Mouse (Mus musculus): ENCODE measurements around the gene Scube1. TPM values are rescaled to one million over a fixed set of nuclear protein-coding genes. Genes with fewer than 3 reads are reported as not detected.
A peak's percentile ranks its signal among the peaks of the same experiment; 100 is the strongest.

Gene Scube1
- total RNA-seq (2021) = 10 to 100 TPM; 72.2 to 74.2 TPM
- long read RNA-seq, experiment 1, transcript Scube1-205 (22 exons, 2,989 nt) = minor isoform, 10 of 63 reads
- long read RNA-seq, experiment 1, transcript Scube1-201 (23 exons, 3,991 nt) = major isoform, 21 of 63 reads
- long read RNA-seq, experiment 1, partial matches to known transcripts = 6 of 63 reads
- long read RNA-seq, experiment 1, other reads (novel, unspliced or antisense) = 25 of 63 reads
- long read RNA-seq, experiment 2, transcript Scube1-201 (23 exons, 3,991 nt) = major isoform, 11 of 64 reads
- long read RNA-seq, experiment 2, transcript Scube1-205 (22 exons, 2,989 nt) = minor isoform, 10 of 64 reads
- long read RNA-seq, experiment 2, partial matches to known transcripts = 19 of 64 reads
- long read RNA-seq, experiment 2, other reads (novel, unspliced or antisense) = 22 of 64 reads

DNA sequence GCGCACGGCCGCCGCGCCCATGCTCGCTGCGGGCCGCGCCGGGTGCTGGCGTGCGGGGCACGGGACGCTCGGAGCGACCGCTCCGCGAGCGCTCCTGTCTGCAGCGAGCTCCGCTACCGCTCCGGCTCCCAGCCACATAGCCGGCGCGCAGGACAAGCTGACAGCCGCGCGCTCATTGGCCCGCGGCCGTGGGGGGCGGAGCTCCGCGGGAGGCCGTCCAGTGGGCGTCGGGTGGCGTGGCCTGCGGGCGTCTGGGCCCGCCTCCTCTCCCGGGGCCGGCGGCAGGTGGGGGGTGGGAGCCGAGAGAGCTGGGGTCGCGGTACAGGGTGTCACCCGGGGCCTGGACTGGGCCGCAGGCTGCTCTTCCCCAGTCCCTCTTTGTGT lies at the start of gene Scube1:
Gene Scube1, minus strand, starts transcription at position 136 of the 384 bp plus-strand sequence.
- no peak for TF ChIP-seq CTCF (IDR thresholded peaks at IDR 0.05)
- peak; percentile 90 to 91 for DNase-seq (ENCODE audit: extremely low spot score in 1 of 2, low spot score in 2 of 2)
- H3K27ac ChIP-seq = peak within 1 kb of the TSS; percentile 66
- intact Hi-C loops (cut with DNase I) = loop anchor here (2.0 to 5.0 kb wide), 2 partner anchors 22 to 48 kb away; no protein-coding TSS in a partner anchor
- peak within 1 kb of the TSS; percentile 82 for H3K4me3 ChIP-seq

DNA sequence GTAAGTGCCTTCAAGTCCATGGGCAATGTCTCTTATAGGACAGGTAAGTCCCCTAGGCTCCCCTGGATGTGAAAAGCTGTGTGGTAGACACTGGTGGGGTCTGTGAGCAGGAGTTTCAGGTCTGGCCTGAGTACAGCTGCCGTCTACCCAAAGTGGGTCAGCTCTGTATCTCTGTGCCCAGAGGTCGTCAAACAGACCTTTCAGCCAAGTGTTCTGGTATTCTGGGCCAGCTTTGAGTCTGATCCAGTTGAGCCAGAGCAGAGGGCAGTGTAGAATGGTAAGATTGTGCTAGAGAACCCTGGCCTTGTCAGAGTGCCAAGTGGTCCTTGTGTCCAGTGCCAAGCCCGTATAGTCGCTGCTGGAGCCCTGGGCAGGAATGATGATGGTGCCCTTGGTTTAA lies 48.1 kb upstream of the Scube1 start:
- no peak for TF ChIP-seq CTCF (IDR thresholded peaks at IDR 0.05)
- Histone ChIP-seq H3K27ac (no peak overlapping the region), H3K4me3 (no peak overlapping the region)
- intact Hi-C loops (cut with DNase I) = no loop called here
- no peak for DNase-seq (ENCODE audit: extremely low spot score in 1 of 2, low spot score in 2 of 2)

DNA sequence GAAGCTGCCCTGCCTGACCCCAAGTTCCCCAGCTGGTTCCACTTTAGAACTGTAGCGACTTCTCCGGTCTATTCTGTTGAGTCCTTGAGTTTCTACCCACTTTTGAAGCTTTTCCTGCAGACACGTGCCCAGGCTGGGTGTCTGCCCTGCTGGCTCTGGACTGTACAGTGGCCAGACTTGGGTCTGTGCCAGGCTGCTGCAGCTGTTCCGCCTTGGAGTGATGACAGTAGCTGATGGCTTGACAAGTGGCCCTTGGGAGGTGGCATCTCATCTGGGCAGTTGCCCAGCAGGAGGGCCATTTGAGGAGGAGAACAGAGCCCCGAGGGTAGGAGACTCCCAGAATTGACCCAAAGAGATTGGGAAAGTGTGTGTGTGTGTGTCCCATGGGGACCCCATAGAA lies 47.6 kb upstream of the Scube1 start:
- no peak for TF ChIP-seq CTCF (IDR thresholded peaks at IDR 0.05)
- Histone ChIP-seq H3K4me3 (no peak overlapping the region), H3K27ac (no peak overlapping the region)
- no peak for DNase-seq (ENCODE audit: extremely low spot score in 1 of 2, low spot score in 2 of 2)
- intact Hi-C loops (cut with DNase I) = no loop called here

DNA sequence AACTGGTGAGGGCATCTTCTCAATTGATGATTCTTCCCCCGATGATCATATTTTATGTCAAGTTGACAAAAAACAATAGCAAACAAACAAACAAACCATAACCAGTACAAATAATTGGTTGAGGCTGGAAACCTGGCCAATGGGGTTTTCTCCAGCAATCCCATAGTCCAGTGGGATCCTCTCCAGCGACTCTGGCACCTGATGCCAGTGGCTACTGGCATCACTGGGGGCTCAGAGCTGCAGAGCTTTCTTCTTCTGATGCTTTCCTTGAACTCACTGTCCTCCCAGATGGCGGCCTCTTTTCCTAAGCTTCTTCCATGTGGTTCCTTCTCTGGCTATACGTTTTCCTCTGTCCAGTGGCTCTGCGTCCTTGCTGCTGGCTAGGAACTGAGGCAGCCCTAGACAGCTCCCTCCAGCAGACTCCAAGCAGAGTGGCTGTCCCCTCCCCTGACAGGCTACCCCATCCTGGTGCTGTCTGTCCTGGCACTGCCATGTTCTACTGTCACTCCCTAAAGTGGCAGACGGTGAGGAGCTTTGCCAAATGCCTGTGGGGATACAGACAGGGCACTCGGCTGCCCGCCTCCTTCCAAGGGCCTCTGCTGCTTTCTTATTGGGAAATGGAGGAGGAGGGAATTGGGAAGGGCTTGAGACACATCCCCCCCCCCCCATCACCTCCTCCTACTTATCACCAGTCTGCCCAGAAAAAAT lies 46.7 kb upstream of the Scube1 start:
- no peak overlapping the region for H3K4me3 ChIP-seq
- H3K27ac ChIP-seq = no peak overlapping the region
- TF ChIP-seq CTCF (IDR thresholded peaks at IDR 0.05) = no peak
- intact Hi-C loops (cut with DNase I) = no loop called here
- no peak for DNase-seq (ENCODE audit: extremely low spot score in 1 of 2, low spot score in 2 of 2)

DNA sequence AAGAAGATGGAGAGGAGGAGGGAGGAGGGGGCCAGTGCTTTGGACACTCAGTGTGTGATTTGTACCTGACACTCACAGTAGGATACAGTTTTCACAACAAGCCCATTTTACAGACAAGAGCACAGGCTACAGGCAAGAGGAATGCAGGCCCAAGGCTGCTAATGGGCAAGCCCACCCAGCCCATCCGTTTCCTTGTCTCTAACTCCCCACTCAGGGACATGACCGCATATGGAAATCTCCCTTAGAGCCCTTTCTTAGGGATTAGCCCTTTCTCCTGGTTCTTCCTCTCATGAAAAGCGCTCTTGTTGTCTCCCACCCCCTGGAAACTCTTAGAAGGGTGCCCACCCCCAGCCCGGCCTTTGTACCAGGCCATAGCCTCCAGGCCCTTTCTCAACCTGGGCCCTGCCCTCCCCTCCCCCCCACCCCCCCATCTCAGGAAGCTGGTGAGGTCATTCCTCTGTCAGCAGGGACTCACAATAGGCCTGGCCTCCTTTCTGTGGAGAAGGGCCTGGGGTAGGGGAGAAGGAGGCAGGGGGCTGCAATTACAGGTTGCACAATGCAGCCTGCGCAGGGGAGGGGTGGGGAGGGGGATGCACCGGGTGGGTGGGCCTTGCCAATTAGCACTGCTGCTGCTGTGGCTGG lies 40.7 kb upstream of the Scube1 start:
- no peak for DNase-seq (ENCODE audit: extremely low spot score in 1 of 2, low spot score in 2 of 2)
- TF ChIP-seq CTCF (IDR thresholded peaks at IDR 0.05) = no peak
- no peak overlapping the region for H3K27ac ChIP-seq
- H3K4me3 ChIP-seq = no peak overlapping the region
- intact Hi-C loops (cut with DNase I) = no loop called here

DNA sequence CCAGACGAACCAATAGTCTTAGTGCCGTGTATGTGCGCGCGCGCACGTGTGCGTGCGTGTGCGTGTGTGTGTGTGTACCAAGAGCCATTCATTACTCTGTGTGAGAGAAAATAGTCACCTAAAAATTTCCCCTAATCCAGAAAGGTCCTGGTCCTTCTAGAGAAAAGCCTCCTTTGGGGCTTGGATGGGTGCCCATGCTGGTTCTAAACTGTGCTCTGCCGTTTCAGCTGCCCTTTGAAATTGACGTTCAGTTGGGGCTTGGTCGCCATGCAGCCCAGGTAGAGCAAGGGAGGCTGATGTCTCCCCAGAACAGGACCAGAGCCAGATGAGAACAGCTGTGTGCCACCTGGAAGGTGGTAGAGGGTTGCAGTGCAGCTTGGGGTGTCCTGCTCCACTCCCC lies 36.7 kb upstream of the Scube1 start:
- H3K27ac ChIP-seq = no peak overlapping the region
- H3K4me3 ChIP-seq = no peak overlapping the region
- DNase-seq (ENCODE audit: extremely low spot score in 1 of 2, low spot score in 2 of 2) = no peak
- TF ChIP-seq CTCF (IDR thresholded peaks at IDR 0.05) = no peak
- intact Hi-C loops (cut with DNase I) = loop anchor here (5.0 kb wide), 2 partner anchors 151 to 311 kb away; no protein-coding TSS in a partner anchor

DNA sequence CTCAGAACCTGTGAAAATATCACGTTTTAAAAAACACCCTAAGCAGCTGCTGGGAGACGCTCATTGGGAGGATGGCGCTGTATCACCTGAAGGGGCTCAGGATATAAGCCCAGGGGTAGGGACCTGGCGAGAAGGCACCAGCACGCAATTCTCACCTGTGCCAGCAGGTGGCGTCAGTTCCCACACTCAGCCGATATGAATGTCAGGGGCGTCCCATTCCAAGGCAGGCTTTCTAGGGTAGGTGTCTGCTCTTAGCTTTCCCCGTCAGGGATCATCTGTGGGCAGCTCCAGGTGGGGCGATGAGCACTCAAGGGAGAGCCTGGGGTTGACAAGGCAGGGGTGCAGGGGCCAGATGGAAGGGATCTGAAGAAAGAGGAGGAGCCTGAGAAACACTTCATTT lies 35.9 kb upstream of the Scube1 start:
- peak; percentile 62 to 80 for DNase-seq (ENCODE audit: extremely low spot score in 1 of 2, low spot score in 2 of 2)
- no peak overlapping the region for H3K4me3 ChIP-seq
- no peak overlapping the region for H3K27ac ChIP-seq
- intact Hi-C loops (cut with DNase I) = loop anchor here (1.0 to 5.0 kb wide), 4 partner anchors 126 to 312 kb away; no protein-coding TSS in a partner anchor
- peak; percentile 93 for TF ChIP-seq CTCF (IDR thresholded peaks at IDR 0.05)

DNA sequence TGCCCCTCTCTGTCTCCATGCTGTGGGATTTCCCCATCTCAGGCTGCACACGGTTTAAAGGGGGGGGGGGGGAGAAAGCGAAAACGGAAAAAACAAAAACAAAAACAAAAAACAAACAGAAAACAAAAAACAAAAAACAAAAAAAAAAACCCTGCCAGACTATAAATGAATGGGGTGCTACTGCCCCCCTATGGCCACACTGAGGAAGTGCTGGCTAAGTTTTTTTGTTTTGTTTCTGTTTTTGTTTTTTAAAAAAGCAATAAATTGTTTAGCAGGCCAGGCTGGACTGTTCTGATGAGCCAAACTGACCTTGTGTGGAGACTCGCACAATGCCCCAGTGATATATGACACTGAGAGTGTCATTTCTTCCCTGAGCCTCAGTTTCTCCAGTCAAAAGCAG lies 34.1 kb upstream of the Scube1 start:
- intact Hi-C loops (cut with DNase I) = loop anchor here (1.0 kb wide), 1 partner anchor 95 kb away; no protein-coding TSS in a partner anchor
- Histone ChIP-seq H3K4me3 (no peak overlapping the region), H3K27ac (no peak overlapping the region)
- no peak for DNase-seq (ENCODE audit: extremely low spot score in 1 of 2, low spot score in 2 of 2)
- peak; percentile 79 for TF ChIP-seq CTCF (IDR thresholded peaks at IDR 0.05)

DNA sequence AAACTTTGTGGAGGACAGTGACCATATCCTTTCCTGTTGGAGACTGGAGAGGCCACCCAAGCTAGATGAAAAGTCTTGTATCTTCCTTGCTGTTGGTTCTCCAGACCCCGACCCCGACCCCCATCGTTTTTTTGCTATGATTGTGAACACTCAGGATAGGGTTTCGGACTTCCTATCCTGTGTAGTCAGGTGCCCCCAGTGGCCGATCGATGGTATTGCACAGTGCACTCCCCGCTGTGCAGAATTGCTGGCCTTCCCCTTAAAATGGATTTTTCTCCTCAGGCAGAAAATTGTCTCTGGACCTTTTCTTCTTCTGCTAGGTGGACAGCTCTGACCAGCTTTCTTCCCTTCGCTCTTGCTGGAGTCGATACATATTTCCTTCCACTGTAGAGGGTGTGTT lies 31.9 kb upstream of the Scube1 start:
- Histone ChIP-seq H3K4me3 (no peak overlapping the region), H3K27ac (no peak overlapping the region)
- intact Hi-C loops (cut with DNase I) = no loop called here
- TF ChIP-seq CTCF (IDR thresholded peaks at IDR 0.05) = peak; percentile 81
- DNase-seq (ENCODE audit: extremely low spot score in 1 of 2, low spot score in 2 of 2) = no peak

DNA sequence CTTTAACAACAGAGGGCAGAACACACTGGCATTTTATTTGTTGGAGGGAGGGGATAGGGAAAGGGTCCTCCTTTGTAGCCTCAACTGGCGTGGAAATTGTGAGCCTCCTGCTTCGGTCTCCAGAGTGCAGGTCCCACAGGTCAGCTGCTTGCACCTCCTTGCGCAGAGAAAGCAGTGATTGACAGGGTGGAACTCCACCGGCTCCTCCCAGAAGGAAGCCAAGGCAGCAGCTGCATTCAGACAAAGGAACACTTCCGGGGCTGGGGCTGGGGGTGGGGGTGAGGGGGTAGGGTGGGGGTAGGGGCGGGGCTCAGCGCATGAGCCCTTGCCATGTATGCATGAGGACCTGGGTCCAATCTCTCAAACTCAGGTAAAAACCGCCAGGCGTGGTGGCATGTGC lies 24.6 kb upstream of the Scube1 start:
- intact Hi-C loops (cut with DNase I) = no loop called here
- Histone ChIP-seq H3K4me3 (no peak overlapping the region), H3K27ac (no peak overlapping the region)
- no peak for TF ChIP-seq CTCF (IDR thresholded peaks at IDR 0.05)
- DNase-seq (ENCODE audit: extremely low spot score in 1 of 2, low spot score in 2 of 2) = no peak

DNA sequence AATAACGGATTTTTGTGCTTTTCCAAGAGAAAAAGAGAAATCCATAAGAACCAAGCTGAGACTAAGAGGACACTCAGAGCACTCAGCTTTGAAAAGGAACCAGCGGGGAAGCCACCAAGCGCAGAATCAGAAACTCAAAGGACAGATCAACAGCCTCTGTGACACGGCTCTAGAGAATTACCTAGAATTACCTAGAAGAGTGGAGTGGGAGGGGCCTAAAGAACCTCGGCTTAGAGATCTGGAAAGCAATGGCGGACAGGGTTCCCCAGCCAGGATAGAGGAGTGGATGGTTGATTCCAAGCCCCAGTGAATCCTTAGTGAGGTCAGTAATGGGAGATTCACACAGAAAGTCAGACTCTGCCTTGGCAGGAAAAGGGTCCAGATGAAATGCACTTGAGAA lies 24.2 kb upstream of the Scube1 start:
- Histone ChIP-seq H3K4me3 (no peak overlapping the region), H3K27ac (no peak overlapping the region)
- no peak for DNase-seq (ENCODE audit: extremely low spot score in 1 of 2, low spot score in 2 of 2)
- intact Hi-C loops (cut with DNase I) = no loop called here
- no peak for TF ChIP-seq CTCF (IDR thresholded peaks at IDR 0.05)

DNA sequence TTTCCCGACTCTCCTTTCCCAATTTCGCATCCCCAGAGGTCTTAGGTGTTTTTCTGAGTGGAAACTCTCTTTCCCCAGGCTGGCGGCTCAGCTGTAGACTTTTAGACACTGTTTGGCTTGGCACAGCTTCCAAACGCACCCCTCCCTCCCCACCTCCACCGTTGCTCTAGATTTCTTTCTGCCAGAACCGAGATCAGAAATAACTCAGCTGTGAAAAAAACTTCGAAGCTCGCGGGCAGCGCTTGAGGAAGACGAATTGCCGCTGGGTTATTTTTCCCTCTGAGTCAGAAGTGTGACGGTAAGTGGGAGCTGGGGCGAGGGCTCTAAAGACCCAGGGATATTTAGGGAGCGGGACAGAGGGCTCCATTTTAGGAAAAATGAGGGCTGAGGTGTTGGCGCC lies 21.5 kb upstream of the Scube1 start:
- Histone ChIP-seq H3K27ac (no peak overlapping the region), H3K4me3 (no peak overlapping the region)
- intact Hi-C loops (cut with DNase I) = loop anchor here (2.0 kb wide), 1 partner anchor 22 kb away; the partner anchor contains the start of gene Scube1
- no peak for TF ChIP-seq CTCF (IDR thresholded peaks at IDR 0.05)
- DNase-seq (ENCODE audit: extremely low spot score in 1 of 2, low spot score in 2 of 2) = peak; percentile 72 to 73
